Mouse (Mus musculus): ENCODE data around the gene Ralgapa2. TPM values are rescaled to one million over a fixed set of nuclear protein-coding genes. Genes with fewer than 3 reads are reported as not detected.

The Ralgapa2 gene
- polyA plus RNA-seq, 1 experiment = 3.9 TPM

DNA sequence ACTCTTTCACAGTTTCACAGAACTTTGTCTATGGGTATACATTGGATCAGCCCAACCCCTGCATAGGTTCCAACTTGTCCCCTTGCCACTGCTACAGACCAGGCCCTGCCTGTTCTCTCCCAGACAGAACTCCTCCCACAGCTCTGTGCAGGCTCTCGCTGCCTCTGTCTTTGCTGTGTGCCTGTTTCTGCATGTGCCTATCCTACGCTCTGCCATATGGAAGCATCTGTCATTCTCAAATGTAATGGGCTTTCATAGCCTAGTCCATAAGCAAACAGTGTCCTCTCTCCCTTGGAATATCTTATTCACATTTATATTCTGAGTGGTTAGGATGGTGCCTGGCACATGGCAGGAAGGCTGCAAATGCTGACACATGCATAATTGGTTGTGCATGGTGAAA is 202.7 kb downstream of the Ralgapa2 start:
- Histone ChIP-seq H3K4me3 (ENCODE audit: insufficient read depth, low read length) (no peak overlapping the region), H3K4me1 (ENCODE audit: control insufficient read depth, insufficient read depth, low read length) (peaks cover 2% of the 10 kb centered on the region; the same call in 1 of the 2 replicates), H3K27ac (ENCODE audit: insufficient read depth, low read length) (no peak overlapping the region)
- TF ChIP-seq CTCF (IDR thresholded peaks at IDR 0.05; ENCODE audit: borderline replicate concordance, insufficient read depth, low read length) (no peak), POLR2A (IDR thresholded peaks at IDR 0.05; ENCODE audit: low read depth, low read length) (no peak)

DNA sequence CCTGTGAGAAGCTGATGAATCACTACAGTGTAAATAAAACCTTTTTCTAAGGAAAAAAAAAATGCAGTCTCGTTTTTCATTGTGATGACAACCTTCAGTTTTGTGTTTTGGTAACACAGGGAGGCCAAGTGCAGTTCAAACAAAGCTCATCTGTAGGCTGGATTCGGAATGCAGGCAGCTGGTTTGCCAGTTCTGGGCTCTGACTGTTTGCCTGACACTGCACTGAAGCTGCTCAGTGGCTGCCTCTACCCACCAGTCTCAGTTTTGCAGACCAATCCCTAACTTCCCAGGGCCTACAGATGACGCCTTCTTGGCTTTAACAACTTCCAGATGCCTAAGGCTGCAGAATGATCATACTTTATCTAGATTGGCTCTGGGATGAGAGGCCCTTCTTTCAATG is 205.1 kb downstream of the Ralgapa2 start:
- Histone ChIP-seq H3K4me3 (ENCODE audit: insufficient read depth, low read length) (no peak overlapping the region), H3K4me1 (ENCODE audit: control insufficient read depth, insufficient read depth, low read length) (peaks cover 2% of the 10 kb centered on the region; the same call in 1 of the 2 replicates), H3K27ac (ENCODE audit: insufficient read depth, low read length) (no peak overlapping the region)
- TF ChIP-seq POLR2A (IDR thresholded peaks at IDR 0.05; ENCODE audit: low read depth, low read length) (no peak), CTCF (IDR thresholded peaks at IDR 0.05; ENCODE audit: borderline replicate concordance, insufficient read depth, low read length) (no peak)

DNA sequence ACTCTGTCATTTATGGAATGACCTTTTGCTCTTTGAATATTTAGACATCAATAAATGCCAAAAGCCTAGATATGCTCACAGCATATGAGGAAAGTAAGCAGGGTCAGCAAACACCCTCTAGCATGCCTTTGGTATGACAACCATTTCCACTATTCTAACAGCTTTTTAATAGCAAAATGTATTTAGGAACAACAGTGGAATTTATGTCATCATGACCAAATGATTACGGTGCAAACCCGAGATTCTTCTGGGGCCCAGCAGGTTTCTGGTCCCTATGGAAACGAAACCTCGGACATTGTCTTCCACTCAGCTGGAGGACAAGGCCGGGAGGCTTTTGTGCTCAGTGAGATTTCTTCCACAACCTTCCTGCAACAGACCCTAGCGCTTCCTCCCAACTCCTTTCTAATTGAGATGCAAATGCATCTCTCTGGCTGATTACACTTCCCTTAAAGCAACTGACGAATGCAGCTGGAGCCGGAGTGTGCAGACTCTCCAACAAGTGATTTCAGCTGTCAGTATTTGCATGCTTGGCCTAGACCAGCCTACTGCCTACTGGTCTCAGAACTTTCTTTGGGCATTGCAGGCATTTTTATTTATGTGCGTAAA is 209.9 kb downstream of the Ralgapa2 start:
- Histone ChIP-seq H3K4me3 (ENCODE audit: insufficient read depth, low read length) (no peak overlapping the region), H3K27ac (ENCODE audit: insufficient read depth, low read length) (no peak overlapping the region), H3K4me1 (ENCODE audit: control insufficient read depth, insufficient read depth, low read length) (no peaks in the 10 kb centered on the region)
- no peak for TF ChIP-seq CTCF (IDR thresholded peaks at IDR 0.05; ENCODE audit: borderline replicate concordance, insufficient read depth, low read length)
- TF ChIP-seq POLR2A (IDR thresholded peaks at IDR 0.05; ENCODE audit: low read depth, low read length) = no peak

DNA sequence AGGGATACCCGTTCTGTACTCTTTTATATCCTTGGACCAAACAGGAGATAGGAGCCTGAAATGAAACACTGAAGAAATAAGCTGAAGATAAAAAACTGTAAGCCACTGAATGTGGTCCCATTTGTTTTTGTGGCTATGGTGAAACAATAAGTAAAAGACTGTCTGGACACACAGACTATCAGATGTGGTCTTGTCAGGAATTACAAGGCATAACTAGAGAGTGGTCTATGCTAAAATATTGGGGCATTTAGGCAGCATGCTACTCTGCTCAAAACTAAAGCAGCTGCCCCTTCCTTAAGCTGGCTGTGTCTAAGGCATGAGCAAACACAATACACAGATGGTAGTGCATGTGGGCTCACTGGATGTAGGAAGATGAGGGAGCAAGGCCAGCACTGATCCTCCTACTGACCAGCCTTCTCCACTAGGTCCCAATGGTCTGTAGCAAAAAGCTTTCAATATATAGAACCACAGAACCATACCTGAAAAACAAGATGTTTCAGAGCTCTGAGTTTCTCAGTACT is 211.6 kb downstream of the Ralgapa2 start:
- no peak for TF ChIP-seq CTCF (IDR thresholded peaks at IDR 0.05; ENCODE audit: borderline replicate concordance, insufficient read depth, low read length)
- no peak for TF ChIP-seq POLR2A (IDR thresholded peaks at IDR 0.05; ENCODE audit: low read depth, low read length)
- 0 out of 2 replicates have a peak, but pooled peaks cover 3% of the 10 kb centered on the region for H3K4me1 ChIP-seq (ENCODE audit: control insufficient read depth, insufficient read depth, low read length)
- no peak overlapping the region for H3K27ac ChIP-seq (ENCODE audit: insufficient read depth, low read length)
- H3K4me3 ChIP-seq (ENCODE audit: insufficient read depth, low read length) = no peak overlapping the region

DNA sequence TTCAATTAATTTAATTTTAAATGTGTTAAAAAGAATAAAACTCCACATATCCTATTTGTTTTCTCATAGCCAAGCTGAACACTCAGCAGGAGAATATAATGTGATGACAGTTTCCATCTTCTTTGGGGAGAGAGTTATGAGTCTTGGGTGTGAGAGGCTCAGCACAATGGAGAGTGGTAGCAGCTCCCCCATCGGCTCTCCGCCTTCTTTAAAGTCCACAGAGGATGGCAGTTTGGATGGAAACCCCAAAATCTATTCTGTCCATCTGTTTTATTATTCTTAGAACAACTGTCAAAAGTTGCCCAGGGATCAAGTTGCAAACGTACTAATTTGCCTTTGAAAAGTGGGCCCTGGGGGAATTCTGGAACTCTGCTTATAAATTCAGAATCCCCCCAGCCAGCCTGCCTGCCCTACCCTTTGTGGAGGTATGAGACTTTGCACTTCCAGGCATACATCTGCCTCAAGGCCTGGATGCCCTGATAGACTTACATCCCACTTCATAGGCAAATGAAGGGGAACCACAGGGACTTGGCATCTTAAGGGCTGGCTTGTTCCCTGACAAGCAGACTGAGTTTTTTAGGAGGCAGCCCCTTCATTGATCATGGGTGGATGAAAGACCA is 212.2 kb downstream of the Ralgapa2 start:
- peaks cover 3% of the 10 kb centered on the region; the same call in 1 of the 2 replicates for H3K4me1 ChIP-seq (ENCODE audit: control insufficient read depth, insufficient read depth, low read length)
- TF ChIP-seq POLR2A (IDR thresholded peaks at IDR 0.05; ENCODE audit: low read depth, low read length) = no peak
- TF ChIP-seq CTCF (IDR thresholded peaks at IDR 0.05; ENCODE audit: borderline replicate concordance, insufficient read depth, low read length) = no peak
- H3K27ac ChIP-seq (ENCODE audit: insufficient read depth, low read length) = no peak overlapping the region
- no peak overlapping the region for H3K4me3 ChIP-seq (ENCODE audit: insufficient read depth, low read length)

DNA sequence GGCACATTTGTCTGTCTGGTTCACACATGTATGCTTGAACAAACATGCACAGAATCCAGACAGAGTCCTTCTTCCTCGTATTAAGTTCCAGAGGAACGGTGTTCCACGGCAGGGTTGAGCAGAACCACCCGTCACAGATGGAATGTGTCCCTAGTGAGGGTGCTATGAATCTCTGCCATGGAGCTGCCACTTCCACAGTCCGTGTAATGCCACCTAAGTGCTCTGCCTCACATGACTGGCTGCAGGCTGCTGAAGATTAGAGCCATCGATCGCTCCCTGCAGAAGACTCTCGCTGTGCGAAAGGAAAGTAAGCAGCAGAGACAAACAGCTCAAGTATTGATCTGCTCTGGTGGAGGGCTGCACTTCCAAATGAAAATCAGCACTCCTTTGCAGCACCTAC is 218.6 kb downstream of the Ralgapa2 start:
- H3K27ac ChIP-seq (ENCODE audit: insufficient read depth, low read length) = no peak overlapping the region
- no peak overlapping the region for H3K4me3 ChIP-seq (ENCODE audit: insufficient read depth, low read length)
- peaks cover 6% of the 10 kb centered on the region for H3K4me1 ChIP-seq (ENCODE audit: control insufficient read depth, insufficient read depth, low read length)
- no peak for TF ChIP-seq POLR2A (IDR thresholded peaks at IDR 0.05; ENCODE audit: low read depth, low read length)

DNA sequence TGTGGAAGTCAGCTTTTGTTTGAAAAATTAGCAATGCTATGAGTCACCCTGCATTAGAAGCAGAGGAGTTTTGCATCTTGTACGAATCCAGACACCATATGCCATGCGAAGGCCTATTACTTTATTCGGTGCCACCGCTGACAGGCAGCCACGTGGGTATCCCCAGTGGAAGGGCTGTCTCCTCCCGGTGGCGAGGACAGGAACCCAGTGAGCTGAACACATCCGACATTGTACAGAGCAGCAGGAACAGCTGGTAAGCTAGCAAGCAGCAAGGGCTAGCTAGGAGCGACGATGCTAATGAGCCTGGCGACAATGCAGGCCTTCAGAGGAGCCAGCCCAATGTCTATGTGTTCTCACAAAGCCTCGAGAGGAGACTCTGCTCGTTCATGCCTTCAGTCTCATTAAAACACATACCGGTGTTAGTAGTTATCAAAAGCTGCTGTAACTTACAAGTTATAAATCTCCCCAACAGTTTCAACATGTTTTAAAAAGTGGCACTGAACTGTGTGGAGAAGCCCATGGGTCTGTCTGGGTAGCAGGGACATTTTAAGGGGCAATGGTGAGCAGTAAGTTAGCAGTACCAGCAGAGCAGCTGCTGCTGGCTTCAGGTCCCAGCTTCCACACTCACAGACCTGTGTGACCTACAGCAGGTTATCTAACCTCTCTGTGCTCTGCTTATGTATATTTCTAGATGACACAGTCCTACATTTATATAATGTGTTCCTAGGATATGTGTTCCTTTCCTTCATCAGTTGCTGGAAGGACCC is 221.1 kb downstream of the Ralgapa2 start:
- H3K4me3 ChIP-seq (ENCODE audit: insufficient read depth, low read length) = no peak overlapping the region
- TF ChIP-seq POLR2A (IDR thresholded peaks at IDR 0.05; ENCODE audit: low read depth, low read length) = no peak
- TF ChIP-seq CTCF (IDR thresholded peaks at IDR 0.05; ENCODE audit: borderline replicate concordance, insufficient read depth, low read length) = no peak
- no peak overlapping the region for H3K27ac ChIP-seq (ENCODE audit: insufficient read depth, low read length)
- peaks cover 4% of the 10 kb centered on the region for H3K4me1 ChIP-seq (ENCODE audit: control insufficient read depth, insufficient read depth, low read length)

DNA sequence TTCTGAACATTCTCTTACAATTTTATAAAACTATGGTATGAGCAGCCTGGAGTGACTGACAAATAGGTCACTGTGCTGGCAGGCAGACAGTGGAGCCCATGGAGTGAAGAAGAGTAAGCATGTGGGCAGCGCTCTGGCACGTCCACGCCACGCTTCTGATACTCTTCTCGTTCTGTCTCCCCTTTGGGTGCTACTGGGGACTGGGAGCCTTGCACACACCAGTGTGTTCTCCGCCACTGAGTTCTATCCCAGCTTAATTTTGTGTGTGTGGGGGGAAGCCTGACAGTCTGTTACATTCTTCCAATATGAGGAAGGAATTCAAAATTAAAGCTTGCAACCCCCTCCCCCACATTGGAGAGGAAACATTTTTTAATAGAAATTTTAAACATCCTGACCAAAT is 221.8 kb downstream of the Ralgapa2 start:
- Histone ChIP-seq H3K27ac (ENCODE audit: insufficient read depth, low read length) (no peak overlapping the region), H3K4me3 (ENCODE audit: insufficient read depth, low read length) (no peak overlapping the region), H3K4me1 (ENCODE audit: control insufficient read depth, insufficient read depth, low read length) (peaks cover 3% of the 10 kb centered on the region)
- TF ChIP-seq POLR2A (IDR thresholded peaks at IDR 0.05; ENCODE audit: low read depth, low read length) (no peak), CTCF (IDR thresholded peaks at IDR 0.05; ENCODE audit: borderline replicate concordance, insufficient read depth, low read length) (no peak)

DNA sequence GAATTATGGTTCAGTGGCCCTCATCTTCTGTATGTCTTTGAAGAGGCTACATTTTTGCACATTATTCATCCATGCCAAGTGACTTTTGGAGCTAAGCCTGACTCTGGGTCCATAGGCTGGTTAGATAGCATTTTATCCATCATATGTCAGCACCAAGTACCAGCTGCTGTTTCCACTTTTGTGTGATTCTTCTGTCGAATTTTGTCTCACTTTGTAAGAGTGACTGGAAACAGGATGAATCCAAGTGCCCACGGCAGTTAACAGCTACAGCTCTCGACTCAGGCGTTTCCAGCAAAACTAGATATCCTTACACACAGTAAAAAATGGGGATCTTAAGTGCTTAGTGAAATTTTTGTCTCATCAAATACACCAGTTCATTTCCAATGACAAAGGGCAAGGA is 222.8 kb downstream of the Ralgapa2 start:
- no peak overlapping the region for H3K27ac ChIP-seq (ENCODE audit: insufficient read depth, low read length)
- H3K4me3 ChIP-seq (ENCODE audit: insufficient read depth, low read length) = no peak overlapping the region
- TF ChIP-seq POLR2A (IDR thresholded peaks at IDR 0.05; ENCODE audit: low read depth, low read length) = no peak
- TF ChIP-seq CTCF (IDR thresholded peaks at IDR 0.05; ENCODE audit: borderline replicate concordance, insufficient read depth, low read length) = no peak
- H3K4me1 ChIP-seq (ENCODE audit: control insufficient read depth, insufficient read depth, low read length) = peaks cover 3% of the 10 kb centered on the region

DNA sequence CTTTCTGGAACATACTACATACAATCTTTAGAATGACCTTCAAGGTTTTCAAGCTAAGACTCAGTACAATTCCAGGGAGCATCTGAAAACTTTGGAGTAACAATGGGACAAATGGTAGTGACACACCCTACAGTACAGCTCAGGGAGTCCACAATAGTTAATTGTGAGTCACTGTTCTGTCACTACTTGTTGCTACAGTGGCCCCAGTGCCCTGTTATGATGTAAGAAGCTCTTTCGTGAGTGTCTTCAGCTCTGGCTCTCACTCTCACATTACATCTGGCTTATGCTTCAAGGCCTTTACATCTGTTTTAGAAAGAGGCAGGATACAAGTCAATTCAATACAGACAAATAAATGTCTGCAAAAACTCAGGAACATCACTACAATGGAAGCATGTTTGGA is 223.8 kb downstream of the Ralgapa2 start:
- Histone ChIP-seq H3K4me3 (ENCODE audit: insufficient read depth, low read length) (no peak overlapping the region), H3K4me1 (ENCODE audit: control insufficient read depth, insufficient read depth, low read length) (peaks cover 3% of the 10 kb centered on the region), H3K27ac (ENCODE audit: insufficient read depth, low read length) (no peak overlapping the region)
- no peak for TF ChIP-seq POLR2A (IDR thresholded peaks at IDR 0.05; ENCODE audit: low read depth, low read length)
- TF ChIP-seq CTCF (IDR thresholded peaks at IDR 0.05; ENCODE audit: borderline replicate concordance, insufficient read depth, low read length) = no peak
